Mouse (Mus musculus): ENCODE results near the gene Chl1. TPM values are rescaled to one million over a fixed set of nuclear protein-coding genes. Genes with fewer than 3 reads are reported as not detected.

Chl1 gene
- under 0.01 and 0.01 TPM in 2 replicates for polyA plus RNA-seq (2012; rRNA removed)

DNA sequence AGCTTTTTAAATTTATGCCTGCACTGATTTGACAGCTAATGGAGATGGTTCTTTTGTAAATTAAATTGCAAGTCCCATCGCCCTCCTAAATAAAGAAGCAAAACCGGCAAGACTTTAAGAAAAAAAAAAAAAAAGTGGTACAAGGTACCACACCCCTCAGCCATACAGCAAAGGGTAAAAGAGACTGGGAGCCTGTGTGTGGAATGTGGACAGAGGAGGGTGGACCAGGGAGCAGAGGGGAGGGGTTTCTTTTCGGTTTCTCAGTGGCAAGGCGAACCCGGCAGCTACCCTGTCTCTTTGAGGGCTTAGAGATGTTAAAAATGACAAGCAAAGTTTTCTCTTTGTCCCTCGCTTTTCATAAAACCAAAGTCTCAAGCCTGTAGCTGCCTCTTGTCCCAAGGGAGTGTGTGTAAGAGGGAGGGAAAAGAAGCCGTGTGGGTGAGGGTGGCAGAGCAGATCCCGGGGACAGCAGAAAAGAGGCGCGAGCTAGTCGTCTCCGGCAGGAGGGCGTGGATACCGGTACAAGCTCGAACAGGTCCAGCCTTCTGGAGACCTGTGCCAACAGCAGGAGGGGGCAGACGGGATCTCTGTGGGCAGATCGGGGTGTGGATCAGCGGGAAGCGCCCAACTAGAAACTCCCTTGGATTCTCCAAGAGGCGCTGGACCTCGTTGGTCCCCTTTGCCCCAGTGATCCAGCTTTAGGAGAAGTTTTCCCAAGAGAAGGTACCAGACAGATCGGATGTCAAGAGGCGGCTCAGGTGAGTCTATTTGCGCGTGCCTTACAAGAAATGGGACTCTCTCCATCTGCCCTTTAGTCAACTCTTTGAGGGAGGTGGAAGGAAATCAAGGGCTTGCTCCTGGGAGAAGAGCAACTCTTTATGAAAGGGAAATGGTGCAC lies at the start of gene Chl1:
Gene Chl1, plus strand, starts transcription at position 195 of the 898 bp plus-strand sequence.

Measured in liver, embryonic 14 days (tissue).